Mouse (Mus musculus) kidney, adult 2 months (tissue): ENCODE data around the gene Galnt10. TPM values are rescaled to one million over a fixed set of nuclear protein-coding genes. Genes with fewer than 3 reads are reported as not detected.
A peak's percentile ranks its signal among the peaks of the same experiment; 100 is the strongest.

ENCODE experiments used
- DNase-seq: peaks from one replicate; pipeline ENCODE4 v3.0.0; 2021
- H3K27ac ChIP-seq: fragments of 200-500 bp; 2 replicates; pipeline ENCODE4 v1.5.1; 2012; ENCODE audit warnings: low read depth, low read length, control low read depth, inconsistent platforms; ENCODE audit not compliant: insufficient read depth
- H3K27me3 ChIP-seq: fragments of 200-500 bp; replicated peaks from 2 replicates; pipeline ENCODE4 v1.6.1; 2012; ENCODE audit warnings: mild to moderate bottlenecking, moderate library complexity, low read length, inconsistent platforms; ENCODE audit not compliant: control insufficient read depth, insufficient read depth
- H3K36me3 ChIP-seq: fragments of 200-500 bp; 2 replicates; pipeline ENCODE4 v1.6.1; 2012; ENCODE audit warnings: mild to moderate bottlenecking, moderate library complexity, low read length, inconsistent platforms; ENCODE audit not compliant: control insufficient read depth, insufficient read depth
- H3K4me1 ChIP-seq: fragments of 200-500 bp; 2 replicates; pipeline ENCODE4 v1.6.1; 2011; ENCODE audit warnings: low read length; ENCODE audit not compliant: control insufficient read depth, insufficient read depth
- H3K4me3 ChIP-seq: fragments of 200-500 bp; 2 replicates; pipeline ENCODE4 v1.5.1; 2011; ENCODE audit warnings: mild to moderate bottlenecking, low read depth, low read length, control low read depth; ENCODE audit not compliant: insufficient read depth
- CTCF ChIP-seq: fragments of 200-500 bp; conservative IDR thresholded peaks from 2 replicates; pipeline ENCODE4 v1.5.1; 2011; ENCODE audit warnings: low read depth, mild to moderate bottlenecking, control low read depth, low read length, moderate library complexity, mixed read lengths; ENCODE audit not compliant: insufficient read depth, insufficient read length
- POLR2A ChIP-seq: fragments of 200-500 bp; IDR thresholded peaks from one replicate; pipeline ENCODE4 v1.6.1; 2011; ENCODE audit warnings: low read depth, low read length, control low read depth
- WGBS: fragments of 180-500 bp; shearing (Covaris S2); methylation state at CpG from one replicate; pipeline ENCODE4 v1.1.7; 2018; 5-methylcytosine and 5-hydroxymethylcytosine counted together
- polyA plus RNA-seq: library from polyadenylated mRNA; depleted of rRNA; stranded (reverse); fragments of >200 nt; gene quantifications from 2 replicates; pipeline ENCODE4 v1.2.3, GENCODE M21; 2012

Galnt10 gene
- polyA plus RNA-seq, 1 experiment = 11.1 TPM

GRCm38 (mm10) chr11:57644245-57645017 lies 811 bp upstream of the Galnt10 start:
- Histone ChIP-seq H3K36me3 (no peaks in the 10 kb centered on the region), H3K4me3 (peak overlapping the region; percentile 73), H3K4me1 (no peaks in the 10 kb centered on the region), H3K27ac (peak overlapping the region; percentile 26), H3K27me3 (no peaks in the 10 kb centered on the region)
- WGBS = under 1% methylated on average over 30 of the region's 30 CpGs
- TF ChIP-seq POLR2A = no peak
- peak; percentile 59 for DNase-seq

DNA sequence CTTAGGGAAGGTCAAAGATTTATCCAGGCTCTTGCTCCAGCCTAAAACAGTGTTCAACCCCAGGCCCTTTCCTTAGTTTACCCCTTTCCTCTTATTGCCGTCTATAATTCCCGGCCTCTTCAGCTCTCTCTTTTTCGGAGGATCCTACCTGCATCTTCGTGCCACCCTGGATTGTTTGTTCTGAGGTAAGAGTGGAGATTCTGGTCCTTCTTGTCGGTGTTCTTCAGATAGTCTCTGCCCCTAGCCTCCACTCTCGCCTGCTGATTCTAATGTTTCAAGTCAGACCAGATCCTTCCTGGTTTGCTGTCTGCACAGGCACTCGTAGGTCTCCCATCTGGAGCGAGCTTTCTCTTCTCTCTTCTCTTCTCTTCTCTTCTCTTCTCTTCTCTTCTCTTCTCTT lies 605 bp downstream of the Galnt10 start:
- Histone ChIP-seq H3K27ac (no peak overlapping the region), H3K27me3 (no peaks in the 10 kb centered on the region), H3K4me3 (peak overlapping the region; percentile 73), H3K4me1 (no peaks in the 10 kb centered on the region), H3K36me3 (no peaks in the 10 kb centered on the region)
- DNase-seq = no peak
- WGBS = 37% methylated on average over 8 of the region's 8 CpGs
- TF ChIP-seq CTCF (no peak), POLR2A (no peak)

GRCm38 (mm10) chr11:57646416-57646815 lies 1.2 kb downstream of the Galnt10 start:
- TF ChIP-seq POLR2A = no peak
- no peak for TF ChIP-seq CTCF
- no peak overlapping the region for H3K27ac ChIP-seq
- H3K27me3 ChIP-seq = no peaks in the 10 kb centered on the region
- no peaks in the 10 kb centered on the region for H3K36me3 ChIP-seq
- H3K4me1 ChIP-seq = no peaks in the 10 kb centered on the region
- WGBS = 39% methylated on average over 1 of the region's 1 CpGs
- no peak for DNase-seq
- peak overlapping the region; percentile 11; the same call in 1 of the 2 replicates for H3K4me3 ChIP-seq

GRCm38 (mm10) chr11:57646940-57647339 lies 1.7 kb downstream of the Galnt10 start:
- TF ChIP-seq CTCF (no peak), POLR2A (no peak)
- H3K4me1 ChIP-seq = no peaks in the 10 kb centered on the region
- H3K27ac ChIP-seq = no peak overlapping the region
- peak overlapping the region; percentile 10; the same call in 1 of the 2 replicates for H3K4me3 ChIP-seq
- DNase-seq = no peak
- no peaks in the 10 kb centered on the region for H3K36me3 ChIP-seq
- H3K27me3 ChIP-seq = no peaks in the 10 kb centered on the region
- 70% methylated on average over 8 of the region's 8 CpGs for WGBS

DNA sequence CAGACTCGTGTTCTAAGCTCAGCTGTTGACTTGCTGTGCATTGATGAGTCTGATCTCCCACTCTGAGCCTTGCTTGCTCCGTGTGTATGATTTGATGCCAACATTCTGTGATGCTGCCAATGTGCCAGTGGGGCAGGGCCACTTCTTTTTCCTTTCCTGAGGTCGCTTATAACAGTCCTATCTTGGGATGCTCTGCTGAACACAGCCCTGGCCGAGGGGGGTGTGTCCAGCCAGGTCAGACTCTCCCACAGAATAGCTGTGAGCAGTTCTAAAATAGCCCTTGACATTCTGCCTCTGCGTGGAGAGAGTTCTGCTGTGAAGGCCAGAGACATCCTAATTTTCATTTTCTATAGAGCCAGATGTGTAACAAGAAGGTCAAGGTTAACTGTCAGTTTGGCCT lies 2.2 kb downstream of the Galnt10 start:
- H3K27me3 ChIP-seq = no peaks in the 10 kb centered on the region
- TF ChIP-seq POLR2A = no peak
- no peak for TF ChIP-seq CTCF
- no peaks in the 10 kb centered on the region for H3K4me1 ChIP-seq
- no peak overlapping the region for H3K4me3 ChIP-seq
- no peak overlapping the region for H3K27ac ChIP-seq
- no peaks in the 10 kb centered on the region for H3K36me3 ChIP-seq
- DNase-seq = no peak
- WGBS = 50% methylated on average over 5 of the region's 5 CpGs

GRCm38 (mm10) chr11:57648196-57648800 lies 3.1 kb downstream of the Galnt10 start:
- Histone ChIP-seq H3K4me1 (no peaks in the 10 kb centered on the region), H3K27ac (no peak overlapping the region), H3K27me3 (no peaks in the 10 kb centered on the region), H3K4me3 (no peak overlapping the region), H3K36me3 (no peaks in the 10 kb centered on the region)
- DNase-seq = no peak
- TF ChIP-seq POLR2A (no peak), CTCF (no peak)
- WGBS = 94% methylated on average over 11 of the region's 11 CpGs

DNA sequence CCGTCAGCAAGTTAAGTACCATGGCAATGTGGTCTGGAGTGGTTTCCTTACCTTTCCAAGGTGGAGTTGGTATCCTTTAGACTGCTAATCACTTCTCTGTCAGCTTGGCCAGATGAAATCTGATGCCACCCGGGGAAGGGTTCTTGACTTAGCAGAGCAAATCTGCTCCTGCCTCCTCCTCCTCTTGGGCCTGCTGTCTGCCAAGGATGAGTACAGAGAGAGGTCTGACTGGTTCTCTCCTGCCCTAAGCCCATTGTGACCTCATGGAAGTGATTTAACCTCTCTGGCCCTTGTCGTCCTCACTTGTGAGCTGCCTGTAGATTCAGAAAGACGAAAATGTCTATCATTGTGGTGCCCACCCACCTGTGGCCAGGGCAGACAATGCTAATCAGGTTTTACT lies 4.0 kb downstream of the Galnt10 start:
- WGBS = 74% methylated on average over 4 of the region's 4 CpGs
- no peaks in the 10 kb centered on the region for H3K36me3 ChIP-seq
- no peak for TF ChIP-seq POLR2A
- TF ChIP-seq CTCF = no peak
- H3K4me1 ChIP-seq = no peaks in the 10 kb centered on the region
- no peak for DNase-seq
- no peak overlapping the region for H3K4me3 ChIP-seq
- H3K27me3 ChIP-seq = no peaks in the 10 kb centered on the region
- H3K27ac ChIP-seq = no peak overlapping the region
